Mouse (Mus musculus): Measurements from ENCODE around the gene Mfrp.

The Mfrp gene

DNA sequence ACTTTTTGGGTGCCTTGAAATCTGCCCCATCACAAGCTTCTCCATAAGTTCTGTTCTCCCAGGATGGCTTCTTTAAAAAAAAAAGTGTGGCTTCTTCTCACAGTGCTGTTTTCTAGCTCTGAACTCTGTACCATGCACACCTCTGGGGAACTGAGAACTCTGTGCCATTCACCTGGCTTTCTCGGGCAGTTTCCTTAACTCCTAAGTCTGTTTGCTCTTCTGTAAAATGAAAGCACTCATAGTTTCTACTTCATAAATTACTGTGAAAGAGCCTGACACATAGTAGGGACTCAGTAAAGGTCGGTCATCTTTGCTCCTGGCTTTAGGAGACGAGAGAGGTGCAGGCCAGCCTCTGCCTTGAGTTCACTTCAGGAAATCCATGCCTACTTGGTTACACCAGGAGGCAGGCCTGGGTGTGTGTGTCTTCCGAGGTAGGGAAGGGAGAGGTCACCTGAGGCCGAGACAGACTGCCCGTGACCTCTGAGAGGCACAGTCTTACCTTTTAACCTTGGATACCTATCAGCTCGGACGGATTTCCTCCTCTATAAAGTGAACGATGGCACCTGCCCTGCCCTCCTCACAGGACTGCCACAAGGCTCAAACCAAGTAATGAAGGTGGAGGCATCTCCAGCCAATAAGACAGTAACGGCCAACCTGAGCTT, 23.3 kb upstream of the Mfrp start:
- in situ Hi-C loops (cut with MboI, MseI): loop anchor here (25.0 kb wide), 1 partner anchor 541 kb away; no protein-coding TSS in a partner anchor

DNA sequence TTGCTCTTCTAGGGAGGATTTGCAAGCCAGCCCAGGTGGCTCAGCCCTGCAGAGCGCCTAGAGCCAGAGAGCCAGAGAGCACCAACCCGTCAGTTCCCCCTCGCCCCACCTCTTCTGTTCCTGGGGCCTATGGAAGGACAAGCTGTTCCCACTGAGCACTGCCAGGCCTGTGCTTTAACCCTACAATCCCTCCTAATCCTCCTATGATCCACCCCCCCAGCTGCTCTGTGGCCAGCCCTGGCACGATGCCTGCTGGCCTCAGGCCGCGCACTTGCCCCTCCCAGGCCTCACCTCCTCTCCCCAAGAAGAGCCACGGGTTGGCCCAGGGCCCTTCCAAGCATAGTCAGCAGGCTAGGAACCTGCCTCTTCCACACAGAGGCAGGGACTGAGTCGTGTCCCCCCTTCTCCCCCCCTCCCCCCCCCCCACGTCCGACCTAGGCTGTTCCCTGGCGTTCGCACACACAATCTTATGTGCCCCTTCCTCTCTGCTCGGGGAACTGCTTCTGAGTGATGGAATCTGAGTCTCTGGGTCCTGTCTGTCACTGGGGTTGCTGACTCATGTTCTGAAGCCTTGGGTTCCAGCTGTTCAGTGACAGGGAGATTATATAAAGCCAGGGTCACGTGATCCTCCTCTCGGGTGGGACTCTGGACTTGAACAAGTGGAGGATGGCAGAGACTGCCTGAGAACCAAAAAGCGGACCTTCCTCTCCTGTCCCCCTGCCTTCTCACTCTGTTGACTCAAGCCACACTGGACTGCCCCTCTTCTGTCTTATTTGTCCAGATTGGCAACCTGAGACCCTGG, 22.4 kb upstream of the Mfrp start:
- in situ Hi-C loops (cut with MboI, MseI): loop anchor here (25.0 kb wide), 1 partner anchor 542 kb away; no protein-coding TSS in a partner anchor

DNA sequence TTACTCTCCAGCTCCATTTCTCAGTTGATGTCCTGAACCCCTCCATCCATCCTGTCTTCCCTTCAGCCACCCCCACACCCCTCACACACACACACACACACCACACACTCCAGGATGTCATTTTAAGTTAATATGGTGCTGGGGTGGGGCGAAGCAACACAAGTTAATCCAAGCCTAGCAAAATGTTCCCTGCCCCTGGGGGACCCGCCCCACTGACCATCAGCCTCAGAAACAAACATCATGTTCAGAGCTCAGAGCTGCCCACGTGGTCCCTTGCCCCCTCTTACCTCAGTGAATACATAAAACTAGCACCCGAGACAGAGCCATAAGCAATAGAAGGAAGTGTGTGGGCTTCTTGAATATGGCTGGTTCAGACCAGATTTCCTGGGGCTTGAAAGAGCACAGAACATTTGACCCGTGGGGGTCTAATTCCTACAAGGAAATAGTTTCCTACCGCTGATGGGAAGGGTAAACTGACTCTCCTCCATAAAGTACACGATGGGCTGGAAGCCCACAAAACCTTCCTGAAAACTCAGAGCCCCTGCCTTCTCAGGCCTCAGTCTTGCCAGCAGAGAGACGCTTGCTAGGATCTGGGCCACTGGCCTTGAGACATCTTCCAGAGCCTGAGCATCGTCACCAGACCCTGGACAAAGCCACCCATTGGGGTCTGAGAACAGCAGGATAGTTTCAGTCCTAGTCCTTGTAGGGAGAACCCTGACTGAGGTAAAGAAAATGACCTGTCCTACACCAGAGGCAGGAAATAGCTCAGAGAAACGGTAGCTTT, 21.3 kb upstream of the Mfrp start:
- in situ Hi-C loops (cut with MboI, MseI): loop anchor here (25.0 kb wide), 1 partner anchor 543 kb away; no protein-coding TSS in a partner anchor

DNA sequence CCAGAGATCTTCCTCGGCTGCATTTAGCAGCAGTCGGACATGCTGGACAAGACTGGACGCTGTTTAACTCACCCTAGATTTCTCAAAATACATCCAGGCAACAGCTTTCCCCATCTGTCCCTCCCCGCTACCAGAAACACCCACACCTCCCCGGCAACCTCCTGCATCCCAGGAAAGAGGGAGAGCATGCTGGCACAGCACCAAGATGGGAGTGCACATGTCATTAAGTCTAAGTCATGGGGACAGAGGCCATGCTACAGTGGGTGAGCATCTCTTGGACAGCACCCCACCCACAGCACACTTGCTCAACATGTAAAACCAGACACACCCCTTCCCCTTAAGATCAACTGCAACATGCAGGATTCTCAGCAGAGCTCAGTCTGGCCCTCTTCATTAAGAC, 20.6 kb upstream of the Mfrp start:
- in situ Hi-C loops (cut with MboI, MseI): loop anchor here (25.0 kb wide), 1 partner anchor 544 kb away; no protein-coding TSS in a partner anchor

DNA sequence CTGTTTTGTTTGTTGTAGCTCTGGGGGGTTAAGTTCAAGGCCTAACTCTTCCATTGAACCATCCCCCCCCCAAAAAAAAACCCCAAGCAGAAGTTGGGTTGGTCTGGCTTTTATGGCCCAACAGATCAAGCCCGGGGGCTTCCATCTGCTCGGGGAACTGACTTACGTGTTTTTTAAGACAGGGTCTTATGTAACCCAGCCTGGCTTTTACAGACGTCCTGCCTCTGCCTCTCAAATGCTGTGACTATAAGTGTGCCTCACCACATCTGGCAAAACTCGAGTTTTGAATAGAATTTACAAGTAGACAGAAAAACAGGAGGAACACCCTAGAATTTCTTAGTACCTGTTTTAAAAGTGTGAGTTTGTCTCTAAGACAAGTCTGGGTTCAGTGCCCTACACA, 19.9 kb upstream of the Mfrp start:
- in situ Hi-C loops (cut with MboI, MseI): loop anchor here (25.0 kb wide), 1 partner anchor 544 kb away; no protein-coding TSS in a partner anchor

DNA sequence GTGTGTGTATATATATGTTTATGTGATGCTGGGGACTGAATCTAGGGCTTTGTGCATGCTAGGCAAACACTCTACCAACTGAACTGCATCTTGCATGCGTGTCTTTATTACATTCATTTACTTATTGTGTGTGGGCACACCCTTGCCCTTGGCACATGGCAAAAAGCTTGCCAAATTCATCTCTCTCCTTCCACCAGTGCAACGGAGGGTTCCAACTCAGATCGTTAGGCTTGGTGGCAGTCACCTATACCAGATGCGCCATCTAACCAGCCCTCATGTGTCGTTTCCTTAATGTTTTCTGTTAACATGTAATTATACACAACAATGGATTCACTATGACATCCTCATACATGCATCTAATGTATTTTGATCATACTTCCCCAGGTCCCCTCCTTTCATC, 19.3 kb upstream of the Mfrp start:
- in situ Hi-C loops (cut with MboI, MseI): loop anchor here (25.0 kb wide), 1 partner anchor 545 kb away; no protein-coding TSS in a partner anchor

DNA sequence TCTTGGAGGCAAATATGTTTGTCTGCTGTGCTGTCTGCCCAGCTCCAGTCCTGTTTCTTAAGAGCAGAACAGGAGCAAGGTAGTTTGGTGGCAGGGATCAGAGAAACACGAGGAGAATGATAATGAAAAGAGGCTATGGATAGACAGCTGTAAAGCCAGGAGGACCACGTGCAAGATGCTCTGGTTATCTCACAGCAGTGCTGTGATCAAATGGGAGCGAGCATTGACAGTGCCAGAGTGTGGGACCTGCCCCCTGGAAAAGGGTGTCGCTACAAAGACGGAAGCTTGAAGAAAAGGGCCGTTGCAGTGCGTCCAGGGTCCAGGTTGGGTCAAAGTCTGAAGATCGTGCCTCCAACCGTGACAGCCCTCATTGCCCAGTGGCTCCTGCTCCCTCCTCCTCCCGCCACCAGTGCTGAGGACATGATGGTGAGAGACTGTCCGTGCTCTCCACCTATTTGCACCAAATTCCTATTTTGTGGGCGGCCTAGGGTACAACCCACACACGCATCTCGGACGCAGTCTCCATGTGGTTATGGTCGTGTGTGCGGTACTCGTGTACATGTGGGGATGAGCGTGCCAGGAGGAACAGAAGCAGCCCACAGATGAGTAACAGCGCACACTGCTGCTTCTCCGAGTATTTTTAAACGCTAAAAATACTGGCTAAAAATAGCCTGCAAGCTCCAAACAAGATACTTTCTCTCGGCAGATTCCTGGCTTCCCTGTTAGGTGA, 18.0 kb upstream of the Mfrp start:
- in situ Hi-C loops (cut with MboI, MseI): loop anchor here (25.0 kb wide), 1 partner anchor 546 kb away; no protein-coding TSS in a partner anchor

DNA sequence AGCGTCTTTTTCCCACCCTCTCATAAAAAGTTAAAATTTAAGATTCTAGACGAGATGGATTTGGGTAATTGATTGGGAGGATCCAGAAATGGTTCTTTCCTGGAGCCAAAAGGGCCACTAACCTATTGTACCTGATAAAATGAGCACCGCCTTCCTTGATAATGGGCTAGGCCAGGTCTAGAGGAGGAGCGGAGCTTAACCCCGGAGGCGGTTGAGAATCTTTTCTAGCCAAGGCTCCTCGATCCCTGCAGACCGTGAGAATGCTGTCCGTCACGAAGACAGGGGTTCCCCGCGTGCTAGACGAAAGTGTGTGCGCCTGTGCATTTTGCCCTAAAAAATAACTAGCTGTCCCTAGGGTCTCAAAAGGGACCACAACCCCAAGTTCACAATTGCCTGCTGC, 17.3 kb upstream of the Mfrp start:
- in situ Hi-C loops (cut with MboI, MseI): loop anchor here (25.0 kb wide), 1 partner anchor 547 kb away; no protein-coding TSS in a partner anchor

DNA sequence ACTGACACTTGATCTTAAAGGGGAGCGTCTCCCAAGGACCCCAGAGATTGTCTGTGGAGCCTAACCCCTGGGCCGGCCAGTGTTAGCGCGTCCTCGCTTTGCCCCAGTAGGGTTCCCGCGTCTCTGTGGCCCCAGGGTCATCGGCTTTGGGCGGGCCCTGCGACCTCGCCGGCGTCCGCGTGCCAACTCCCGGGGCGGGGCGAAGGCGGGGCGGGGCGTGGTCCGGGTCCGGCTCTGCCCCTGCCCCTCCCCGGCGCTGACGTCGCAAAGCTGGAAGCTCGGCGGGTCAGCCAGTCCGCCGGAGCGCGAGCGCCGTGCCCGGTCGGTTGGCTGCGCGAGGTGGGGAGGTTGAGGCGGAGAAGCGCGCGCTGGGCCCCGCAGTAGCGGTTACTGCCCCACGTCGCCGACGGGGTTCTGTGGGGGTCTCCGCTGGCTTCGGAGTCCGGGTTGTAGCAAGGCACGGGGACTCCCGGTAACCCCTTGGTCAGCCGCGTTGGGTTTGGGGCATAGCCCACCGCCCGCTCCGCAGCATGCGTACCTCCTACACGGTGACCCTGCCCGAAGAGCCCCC, 16.8 kb upstream of the Mfrp start:
- in situ Hi-C loops (cut with MboI, MseI): loop anchor here (25.0 kb wide), 1 partner anchor 547 kb away; no protein-coding TSS in a partner anchor

DNA sequence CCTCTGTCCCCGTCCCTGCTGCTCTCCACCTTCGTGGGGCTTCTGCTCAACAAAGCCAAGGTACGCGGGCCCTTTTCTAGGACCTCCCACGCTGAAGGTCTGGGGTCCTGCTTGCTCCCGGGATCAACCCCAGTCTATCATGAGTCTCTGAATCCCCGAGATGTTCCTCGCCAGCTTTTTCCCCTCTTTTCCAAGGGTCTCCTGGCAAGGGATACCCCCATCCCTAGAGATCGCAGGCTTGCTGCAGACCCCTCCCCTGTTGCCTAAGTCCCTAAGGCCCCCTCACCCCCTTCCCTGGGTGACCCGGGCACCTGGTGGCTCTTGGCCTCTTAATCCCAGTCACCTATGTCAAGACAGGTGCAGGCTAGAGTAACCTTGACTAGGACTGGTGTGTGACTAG, 16.3 kb upstream of the Mfrp start:
- in situ Hi-C loops (cut with MboI, MseI): loop anchor here (25.0 kb wide), 1 partner anchor 548 kb away; no protein-coding TSS in a partner anchor

DNA sequence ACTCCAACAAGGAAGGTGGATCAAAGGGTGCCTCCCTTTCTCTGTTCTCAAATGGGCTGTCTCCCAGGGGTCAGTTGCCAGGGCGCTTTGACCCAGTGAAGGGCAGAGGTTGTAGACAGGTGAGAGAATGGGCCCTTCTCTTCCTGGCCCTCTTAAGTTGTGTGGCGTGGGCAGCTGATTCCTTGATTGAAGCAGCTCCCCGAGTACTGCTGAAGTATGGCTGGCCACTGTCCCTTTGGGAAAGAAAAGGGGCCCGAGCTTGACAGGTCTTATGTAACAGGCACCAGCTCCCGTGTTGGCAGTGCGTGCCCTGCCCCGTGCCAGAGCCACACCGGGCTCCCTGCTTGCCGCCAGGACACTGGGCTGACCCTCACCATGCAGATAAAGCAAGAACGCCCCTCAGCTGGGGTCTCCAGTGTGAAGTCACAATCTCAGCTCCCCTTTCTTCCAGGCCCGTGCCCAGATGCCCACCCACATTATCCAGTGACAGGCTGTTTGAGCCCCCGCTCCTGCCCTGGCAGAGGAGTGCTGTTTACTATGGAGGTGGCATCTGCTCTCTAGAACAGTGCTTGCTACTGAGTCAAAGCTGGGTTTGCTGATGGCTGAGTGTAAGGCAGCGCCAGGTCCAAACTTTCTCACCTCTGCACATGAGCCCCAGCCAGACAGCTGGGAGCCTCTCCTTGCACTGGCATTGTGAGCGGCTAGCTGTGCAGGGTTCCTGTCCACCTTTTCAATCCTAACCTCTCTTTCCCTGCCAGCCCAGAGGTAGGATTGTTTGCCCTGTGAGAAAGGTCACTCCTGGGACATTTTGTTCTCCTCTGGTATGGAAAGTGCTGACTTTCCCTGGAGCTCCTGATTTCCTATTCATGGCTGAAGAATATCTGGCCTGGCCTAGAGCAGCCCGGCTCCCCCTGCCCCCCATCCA, 15.5 kb upstream of the Mfrp start:
- in situ Hi-C loops (cut with MboI, MseI): loop anchor here (25.0 kb wide), 1 partner anchor 549 kb away; no protein-coding TSS in a partner anchor

DNA sequence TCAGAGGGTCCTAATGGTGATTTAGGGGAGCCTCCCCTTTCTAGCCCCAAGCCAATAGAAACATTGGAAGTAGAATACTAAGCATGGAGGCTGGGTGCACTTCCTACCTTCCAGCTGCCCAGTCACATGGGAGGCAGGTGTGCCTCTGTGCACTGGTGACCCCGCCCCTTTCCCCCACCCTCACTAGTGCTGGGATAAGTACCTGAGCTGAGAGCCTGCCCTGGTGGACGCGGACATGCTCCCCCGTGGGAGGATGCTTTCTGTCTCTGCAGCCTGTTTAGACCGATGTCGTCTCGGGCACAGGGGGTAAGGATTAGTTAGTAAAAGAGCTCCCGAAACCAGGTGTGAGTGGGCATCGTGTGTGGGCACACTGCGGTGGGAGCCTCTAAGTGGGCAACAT, 14.6 kb upstream of the Mfrp start:
- in situ Hi-C loops (cut with MboI, MseI): loop anchor here (25.0 kb wide), 1 partner anchor 550 kb away; no protein-coding TSS in a partner anchor

DNA sequence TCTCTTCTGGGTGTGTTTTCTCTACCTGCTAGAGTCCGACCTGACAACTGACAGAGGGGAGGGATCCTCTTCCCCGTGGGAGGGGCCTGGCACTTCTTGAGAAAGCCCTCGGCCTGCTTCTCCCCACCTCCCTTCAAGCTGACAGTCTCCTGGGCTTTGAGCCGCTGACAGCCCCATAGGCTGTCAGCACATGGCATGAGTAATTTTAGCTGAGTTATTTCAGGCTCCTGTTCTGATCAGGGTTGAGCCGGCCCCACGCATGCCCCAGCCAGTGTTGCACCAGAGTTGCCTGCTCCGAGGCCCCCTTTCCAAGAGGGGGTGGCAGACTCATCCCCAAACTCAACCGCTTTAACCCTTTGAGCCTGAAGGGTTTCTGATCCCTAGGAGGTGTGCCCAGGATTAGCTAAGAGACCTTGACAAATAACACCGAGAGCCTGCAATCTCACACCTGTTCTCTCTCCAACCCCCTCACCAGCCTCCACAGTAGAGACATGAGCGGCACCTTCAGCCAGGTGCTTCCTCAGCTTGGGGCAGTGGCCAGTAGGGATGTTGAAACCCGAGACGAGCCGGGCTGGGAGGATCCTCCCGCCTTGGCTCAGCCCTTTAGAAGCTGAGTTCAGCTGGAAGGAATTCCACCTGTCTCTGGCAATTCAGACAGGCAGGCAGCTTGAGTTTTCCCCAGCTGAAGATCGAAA, 13.6 kb upstream of the Mfrp start:
- in situ Hi-C loops (cut with MboI, MseI): loop anchor here (25.0 kb wide), 1 partner anchor 551 kb away; no protein-coding TSS in a partner anchor

DNA sequence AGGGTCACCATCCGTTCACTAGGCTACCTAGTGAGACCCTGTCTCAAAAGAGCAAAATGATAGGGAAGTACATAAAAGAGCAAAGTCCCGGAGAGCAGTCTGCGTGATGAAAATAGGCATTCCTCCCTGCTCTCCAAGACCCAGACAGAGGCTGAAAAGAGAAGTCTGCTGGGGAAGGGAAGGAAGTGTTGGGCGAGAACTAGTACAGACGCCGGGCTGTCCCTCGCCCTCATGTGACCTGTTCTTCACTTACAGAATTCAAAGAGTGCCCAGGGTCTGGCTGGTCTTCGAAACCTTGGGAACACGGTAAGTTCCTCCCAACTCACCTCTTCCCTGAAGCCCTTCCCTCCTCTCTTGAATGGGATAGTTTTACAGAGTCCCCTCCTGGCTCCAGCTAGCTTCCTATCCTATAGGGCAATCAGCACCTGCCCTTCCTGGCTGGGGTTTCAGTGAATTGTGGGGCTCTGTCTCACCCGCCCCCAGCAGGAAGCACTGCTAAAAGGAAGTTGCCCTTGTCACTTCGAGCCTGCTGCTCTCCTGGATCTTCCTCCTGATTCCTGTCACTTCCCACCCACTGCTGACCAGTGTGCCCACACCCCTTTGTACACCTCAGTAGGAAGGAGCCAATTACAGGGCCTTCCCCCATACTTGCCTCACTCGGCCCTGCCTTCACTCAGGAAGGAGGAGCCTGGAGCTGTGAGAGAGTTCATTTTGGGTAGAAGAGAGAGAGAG, 12.5 kb upstream of the Mfrp start:
- in situ Hi-C loops (cut with MboI, MseI): loop anchor here (25.0 kb wide), 1 partner anchor 552 kb away; no protein-coding TSS in a partner anchor

DNA sequence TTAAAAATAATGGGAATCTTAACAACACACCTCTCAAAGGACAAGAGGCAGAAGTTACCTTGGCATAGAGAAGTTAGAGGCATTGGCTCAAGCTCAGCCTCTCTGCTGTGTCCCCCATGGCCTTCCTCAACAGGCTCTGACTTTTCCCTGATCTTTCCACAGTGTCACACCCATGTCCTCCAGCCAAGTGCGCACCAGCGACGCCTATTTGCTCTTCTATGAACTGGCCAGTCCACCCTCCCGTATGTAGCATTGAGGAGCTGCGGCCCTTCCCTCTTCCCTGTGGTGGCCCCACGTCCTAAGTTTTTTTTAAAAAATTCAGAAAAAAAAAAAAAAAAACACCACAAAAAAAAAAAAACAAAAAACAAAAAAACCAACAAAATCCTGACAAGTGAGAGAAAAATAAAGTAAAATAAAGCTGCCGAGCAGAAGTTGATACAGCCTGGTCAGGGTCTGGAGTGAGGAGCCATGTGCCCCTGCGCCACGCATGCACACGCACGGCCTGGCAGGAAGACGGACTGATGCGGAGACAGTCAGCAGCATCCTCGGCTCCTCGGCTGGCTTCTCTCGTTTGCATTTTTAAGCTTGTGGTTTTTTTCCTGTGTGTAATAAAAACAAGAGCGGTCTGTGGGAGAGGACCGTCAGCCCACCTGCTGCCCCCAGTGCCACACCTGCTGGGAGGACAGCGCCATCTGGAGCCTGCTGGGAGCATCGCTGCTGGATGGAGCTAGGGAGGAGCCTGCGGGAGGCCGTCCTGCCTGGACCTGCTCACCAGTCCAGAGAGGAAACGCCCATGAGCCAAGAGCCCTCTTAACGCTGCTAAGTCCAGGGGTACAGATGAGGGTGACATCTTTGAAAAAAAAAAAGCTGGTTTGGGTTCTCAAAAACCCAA, 7.7 kb upstream of the Mfrp start:
- in situ Hi-C loops (cut with MboI, MseI): loop anchor here (25.0 kb wide), 1 partner anchor 557 kb away; no protein-coding TSS in a partner anchor

DNA sequence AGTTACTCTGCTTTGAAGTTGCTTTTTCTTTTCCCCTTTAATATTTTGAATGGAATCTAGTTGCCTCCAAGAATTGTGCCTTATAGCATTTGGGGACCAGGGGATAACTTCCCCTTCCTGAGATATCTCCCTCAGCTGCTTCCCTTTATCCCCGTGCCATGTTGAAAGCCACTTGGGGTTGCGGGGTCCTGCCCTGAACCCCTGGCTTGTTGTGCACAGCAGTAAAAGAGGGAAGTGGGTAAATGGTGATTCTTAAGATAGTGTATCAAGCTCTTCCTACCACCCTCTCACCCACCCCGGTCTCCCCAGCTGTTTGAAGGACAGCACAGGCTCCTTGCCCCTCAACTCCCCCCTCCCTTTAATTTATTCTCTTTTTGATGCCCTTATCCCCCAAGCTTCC, 6.8 kb upstream of the Mfrp start:
- in situ Hi-C loops (cut with MboI, MseI): loop anchor here (25.0 kb wide), 1 partner anchor 557 kb away; no protein-coding TSS in a partner anchor

DNA sequence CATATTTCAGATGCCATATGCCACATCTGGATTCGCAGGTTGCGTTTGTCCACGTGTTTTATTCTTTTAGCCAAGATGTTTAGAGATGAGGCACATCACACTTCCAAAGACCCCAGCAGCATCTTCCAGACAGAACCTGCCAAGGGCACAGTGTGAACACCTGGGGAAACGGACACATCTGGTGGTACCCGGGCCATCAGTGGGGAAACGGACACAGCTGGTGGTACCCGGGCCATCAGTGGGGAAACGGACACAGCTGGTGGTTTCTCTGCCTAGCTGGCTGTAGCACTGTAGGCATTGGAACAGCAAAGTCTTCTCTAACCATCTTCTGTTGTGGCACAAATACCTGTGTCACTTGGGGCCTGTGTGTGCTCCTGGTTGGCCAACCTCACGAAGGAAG, 5.7 kb upstream of the Mfrp start:
- in situ Hi-C loops (cut with MboI, MseI): loop anchor here (25.0 kb wide), 1 partner anchor 558 kb away; no protein-coding TSS in a partner anchor

Data from regulatory T cell (primary cell).